Mouse (Mus musculus) left cerebral cortex, adult 9 months (tissue): ENCODE data around the gene Tomm70a.

Experiments used
- DNase-seq, 2 experiments: peaks; one replicate each; pipeline ENCODE4 v3.0.0; 2022; ENCODE audit warnings: low spot score in 2 of 2

Gene Tomm70a

DNA sequence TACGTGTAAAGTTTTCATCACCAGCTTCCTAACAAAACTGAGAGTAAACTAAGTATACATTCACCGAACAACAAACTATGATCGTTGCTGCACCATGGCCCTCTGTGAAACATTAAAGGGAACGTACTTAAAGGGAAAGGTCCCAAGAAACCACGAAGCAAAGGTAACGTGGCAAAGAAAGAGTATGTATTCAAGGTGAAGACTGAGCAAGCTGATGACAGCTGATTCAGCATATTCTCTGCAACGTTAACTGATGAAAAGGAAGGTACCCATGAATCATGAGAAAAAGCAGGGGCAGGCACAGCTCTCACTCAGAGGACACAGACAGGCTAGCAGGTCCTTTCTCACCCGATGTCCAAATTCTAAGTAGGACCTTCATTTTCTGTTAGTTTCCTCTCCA, 68.9 kb downstream of the Tomm70a start:
- DNase-seq = no peak

DNA sequence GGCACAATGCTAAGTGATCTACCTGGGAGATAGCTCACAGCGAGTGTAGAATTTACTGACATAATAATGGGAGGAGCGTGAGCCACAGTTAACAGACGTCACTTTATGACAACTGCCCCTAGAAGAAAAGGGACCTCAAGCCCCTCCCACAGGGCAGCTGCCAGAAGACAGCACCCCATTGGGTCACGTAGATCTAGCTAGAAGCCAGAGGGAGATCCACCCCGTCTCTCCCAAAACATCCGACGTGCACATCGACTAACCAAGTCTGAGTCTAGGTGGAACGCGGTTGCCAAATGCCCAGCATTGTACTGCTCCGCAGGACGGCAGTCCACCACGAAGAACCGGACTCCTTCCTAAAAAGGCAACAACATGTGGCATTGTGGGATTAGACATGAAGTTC, 69.7 kb downstream of the Tomm70a start:
- DNase-seq = no peak

DNA sequence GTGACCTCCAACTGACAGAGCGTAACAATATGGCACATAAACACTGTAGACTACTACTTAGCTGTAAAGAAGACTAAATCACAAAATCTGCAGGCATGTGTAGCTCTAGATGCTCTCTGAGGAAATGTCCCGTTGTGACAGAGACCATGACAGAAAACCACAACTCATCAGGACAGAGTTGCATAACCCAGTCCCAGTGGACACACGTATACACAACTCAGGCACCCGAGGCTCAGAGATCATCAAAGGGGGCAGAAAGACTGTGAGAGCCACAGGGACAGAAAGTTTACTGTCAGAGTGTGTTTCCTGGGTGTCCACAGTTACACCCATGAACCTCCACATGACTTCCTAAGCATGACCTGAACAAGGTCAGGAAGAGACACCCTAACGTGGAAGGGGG, 75.1 kb downstream of the Tomm70a start:
- DNase-seq = no peak

DNA sequence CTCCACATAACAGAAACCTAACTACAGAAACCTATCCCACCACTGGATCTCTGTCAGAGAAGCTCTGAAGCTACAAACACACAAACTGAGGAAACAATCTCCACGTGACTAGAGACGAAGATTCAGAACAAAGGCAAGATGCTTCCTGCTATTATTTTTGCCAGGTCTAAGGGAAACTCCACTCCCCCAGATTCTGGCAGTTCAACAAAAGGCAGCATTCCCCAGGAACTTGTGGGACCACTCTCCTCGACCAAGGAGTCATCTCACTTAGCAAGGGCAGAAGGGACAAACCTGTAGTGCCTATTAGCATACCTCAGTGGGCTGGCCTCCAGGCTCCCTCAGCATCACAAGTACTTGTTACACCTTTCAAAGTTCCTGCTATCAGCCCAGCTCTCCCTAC, 75.8 kb downstream of the Tomm70a start:
- DNase-seq = no peak
